Mouse (Mus musculus) monocyte, adult 5-6 weeks (primary cell): ENCODE data around the gene Chid1. TPM values are rescaled to one million over a fixed set of nuclear protein-coding genes. Genes with fewer than 3 reads are reported as not detected.

Experiments used
- ATAC-seq: fragments of 153-309, 156-312 bp; replicated peaks from 2 replicates; pipeline ENCODE4 v1.8.0; 2017; ENCODE audit warnings: mild to moderate bottlenecking; ENCODE audit not compliant: low TSS enrichment, insufficient number of reproducible peaks, severe bottlenecking, poor library complexity, low FRiP score
- total RNA-seq: library from RNA; stranded (forward); fragments of 200-1000, 200-491, 200-594 nt; gene quantifications from 3 replicates; pipeline ENCODE4 v1.2.3, GENCODE M21; 2017

The Chid1 gene
- total RNA-seq, 1 experiment from 2014 or later: 10.4 TPM

GRCm38 (mm10) chr7:141561682-141562391 is 22.2 kb upstream of the Chid1 start, which contains the start of gene Ap2a2:
Gene Ap2a2, plus strand, starts transcription at chr7:141562173.
- ATAC-seq: peak; percentile 76

DNA sequence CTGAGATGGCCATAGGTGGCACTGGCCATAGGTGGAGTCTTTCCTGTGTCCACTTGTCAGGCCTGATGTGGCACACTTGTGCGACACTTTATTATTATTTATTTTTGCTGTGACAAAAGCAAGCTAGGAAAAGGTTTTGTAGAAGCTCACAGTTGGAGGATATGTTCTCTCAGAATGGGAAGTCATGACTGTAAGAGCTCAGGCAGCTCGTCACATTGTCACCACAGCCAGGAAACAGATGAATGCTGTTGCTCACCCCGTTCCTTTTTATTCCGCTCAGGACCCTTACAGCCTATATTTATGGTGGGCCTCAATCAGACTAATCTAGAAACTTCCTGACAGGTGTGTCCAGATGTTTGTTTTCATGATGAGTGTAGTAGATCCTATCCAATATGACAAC is 20.8 kb upstream of the Chid1 start:
- no peak for ATAC-seq

- ATAC-seq: no peak
Measured at GRCm38 (mm10) chr7:141559726-141560325, 20.2 kb upstream of the Chid1 start.

DNA sequence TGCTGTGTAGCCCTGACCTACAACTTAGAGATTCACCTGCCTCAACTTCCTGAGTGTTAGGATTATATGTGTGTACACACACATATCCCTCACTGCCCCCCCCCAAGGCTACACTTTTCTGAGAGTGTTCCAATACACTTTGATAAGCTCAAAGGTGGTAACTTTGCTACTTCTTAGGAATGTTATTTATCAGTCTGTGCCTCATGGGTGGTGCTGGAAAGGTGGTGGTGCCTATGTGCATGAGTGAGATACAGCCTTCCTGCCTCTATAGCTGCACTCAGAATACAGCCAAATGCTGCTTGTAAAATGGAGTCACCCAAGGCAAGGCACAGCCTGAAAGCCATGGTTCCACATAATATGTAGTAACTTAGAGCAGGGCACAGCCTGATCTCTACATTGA is 19.3 kb upstream of the Chid1 start:
- ATAC-seq: no peak

GRCm38 (mm10) chr7:141558329-141558776 is 18.7 kb upstream of the Chid1 start:
- ATAC-seq: no peak

DNA sequence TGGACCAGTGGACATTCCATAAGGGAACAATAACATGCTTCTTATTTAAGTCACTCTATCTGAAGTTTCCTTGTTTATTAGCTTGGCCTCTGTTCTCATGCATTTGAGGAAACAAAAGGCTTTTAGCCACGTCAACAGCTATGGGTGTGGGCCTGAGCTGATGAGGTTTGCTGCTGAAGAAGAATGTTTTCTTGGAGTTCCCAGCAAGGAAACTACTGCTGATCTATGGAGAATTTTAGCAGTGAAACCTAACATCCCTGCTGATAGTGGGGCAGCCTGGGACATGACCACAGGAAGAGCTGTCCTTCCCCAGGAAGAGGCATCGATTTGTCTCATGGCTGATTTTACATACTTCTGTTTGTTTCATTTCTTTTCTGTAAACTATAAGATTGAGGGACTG is 10.8 kb upstream of the Chid1 start:
- ATAC-seq: 0 out of 2 replicates have a peak, but pooled peaks have one; percentile 31

- ATAC-seq: peak; percentile 90
Measured at GRCm38 (mm10) chr7:141549432-141550061, 9.9 kb upstream of the Chid1 start.

DNA sequence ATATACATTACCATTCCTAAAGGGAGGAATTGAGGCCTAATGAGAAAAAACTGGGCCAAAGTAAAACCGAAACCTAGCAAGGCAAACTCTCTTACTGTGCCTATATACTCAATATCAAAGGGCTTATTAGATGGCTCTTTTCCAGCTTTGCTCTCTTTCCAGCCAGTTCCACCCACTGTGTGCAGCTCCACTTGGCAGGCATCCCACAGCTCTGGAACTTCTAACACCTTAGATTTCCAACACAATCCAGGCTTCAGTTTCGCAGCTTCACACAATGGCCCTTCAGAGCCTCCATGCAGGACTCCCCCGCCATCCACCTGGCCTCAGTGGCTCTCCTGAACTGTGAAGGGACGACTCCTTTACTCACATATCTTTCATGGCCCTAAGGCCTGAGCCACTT is 5.0 kb upstream of the Chid1 start:
- no peak for ATAC-seq

DNA sequence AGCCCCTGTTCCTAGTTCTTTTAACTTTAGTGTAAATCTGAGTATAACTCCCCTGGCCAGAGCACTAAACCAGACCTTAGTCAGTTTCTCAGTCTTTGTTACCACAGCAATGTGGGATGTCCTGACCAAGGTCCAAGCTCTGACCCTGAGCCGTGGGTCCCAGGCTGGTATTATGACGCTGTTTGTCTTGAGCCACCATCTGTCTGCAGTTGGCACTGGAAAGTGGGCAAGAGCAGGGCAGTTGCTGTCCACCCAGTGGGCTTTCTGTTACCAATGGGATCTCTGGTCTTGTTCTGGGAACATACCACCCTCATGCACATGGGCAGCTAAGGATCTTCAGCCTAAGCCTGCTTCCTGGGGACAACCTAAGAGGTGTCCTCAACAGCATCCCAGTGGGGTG is 2.9 kb upstream of the Chid1 start:
- no peak for ATAC-seq

GRCm38 (mm10) chr7:141541681-141542080 is 2.0 kb upstream of the Chid1 start:
- ATAC-seq: no peak

GRCm38 (mm10) chr7:141540312-141541081 is 840 bp upstream of the Chid1 start:
- ATAC-seq: peak; percentile 75

- ATAC-seq: 0 out of 2 replicates have a peak, but pooled peaks have one; percentile 1
Measured at GRCm38 (mm10) chr7:141538852-141539555, 653 bp downstream of the Chid1 start.

- no peak for ATAC-seq
Measured at GRCm38 (mm10) chr7:141535570-141535969, 4.1 kb downstream of the Chid1 start.

- no peak for ATAC-seq
Measured at GRCm38 (mm10) chr7:141525580-141525925, 14.1 kb downstream of the Chid1 start.

- ATAC-seq: peak; percentile 93
Measured at GRCm38 (mm10) chr7:141524760-141525579, 14.7 kb downstream of the Chid1 start.

DNA sequence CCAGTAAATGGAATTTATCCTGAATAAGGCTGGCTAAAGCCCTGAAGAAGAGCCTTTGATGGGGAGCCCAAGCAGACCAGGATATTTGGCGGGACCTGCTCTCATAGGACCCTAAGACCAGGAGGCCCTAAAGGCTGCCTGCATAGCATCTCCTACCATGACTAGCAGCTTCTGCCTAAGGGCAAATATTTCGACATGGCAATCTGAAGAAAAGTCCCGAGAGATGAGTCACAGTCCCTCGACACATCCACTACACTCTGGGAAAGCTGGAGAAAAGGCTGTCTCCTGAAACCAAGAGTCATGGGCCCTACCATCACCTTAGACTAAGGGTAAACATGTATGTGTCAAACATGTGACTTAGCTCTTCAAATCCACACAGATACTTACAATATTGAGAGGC is 15.4 kb downstream of the Chid1 start:
- no peak for ATAC-seq

GRCm38 (mm10) chr7:141523007-141523406 is 16.6 kb downstream of the Chid1 start:
- ATAC-seq: no peak

DNA sequence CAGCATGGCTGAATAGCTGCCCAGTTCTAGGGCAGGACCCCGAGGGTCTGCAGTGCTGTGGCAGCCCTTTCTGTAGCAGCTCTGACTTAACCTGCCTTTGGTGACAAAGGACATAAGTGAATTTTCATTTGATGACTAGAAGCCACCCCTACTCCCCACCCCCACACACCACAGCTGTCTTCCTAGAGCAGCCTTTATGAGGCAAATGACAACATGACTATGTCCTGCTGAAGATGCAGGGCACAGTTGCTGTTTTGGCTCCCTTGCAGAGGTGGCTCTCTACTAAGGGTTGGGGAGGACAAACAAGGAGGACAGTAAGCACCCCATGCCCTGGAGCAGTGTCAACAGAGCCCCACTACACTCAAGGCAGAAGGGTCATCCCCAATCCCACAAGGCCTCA is 19.9 kb downstream of the Chid1 start:
- ATAC-seq: no peak
